Mouse (Mus musculus) hindbrain, embryonic 10.5 days (tissue): ENCODE measurements at regions not wholly inside any gene's neighbourhood (a gene's known extent, or its start where the extent isn't known, plus 50 kb on each side); places are given as distances from the start of the nearest gene placed in this dataset.
A peak's percentile ranks its signal among the peaks of the same experiment; 100 is the strongest.
"Not testable (repeated sequence)": the region's sequence is repeated elsewhere in the genome, so short reads cannot be mapped to it uniquely, and the experiment has no call there.

Experiments used
- DNase-seq: peaks from one replicate; pipeline ENCODE4 v3.0.0-alpha.2; 2017; ENCODE audit warnings: low spot score
- H3K27ac ChIP-seq: fragments of 300-500 bp; sonication (generic); 2 replicates; pipeline ENCODE4 v1.5.1; 2016; ENCODE audit warnings: mild to moderate bottlenecking, moderate library complexity
- H3K27me3 ChIP-seq: fragments of 300-500 bp; sonication (generic); 2 replicates; pipeline ENCODE4 v1.6.1; 2016; ENCODE audit warnings: mild to moderate bottlenecking; ENCODE audit not compliant: poor library complexity, insufficient read depth, severe bottlenecking
- H3K36me3 ChIP-seq: fragments of 300-500 bp; sonication (generic); 2 replicates; pipeline ENCODE4 v1.6.1; 2016; ENCODE audit warnings: mild to moderate bottlenecking, moderate library complexity
- H3K4me1 ChIP-seq: fragments of 300-500 bp; sonication (generic); replicated peaks from 2 replicates; pipeline ENCODE4 v1.6.1; 2016; ENCODE audit warnings: mild to moderate bottlenecking
- H3K4me3 ChIP-seq: fragments of 300-500 bp; sonication (generic); 2 replicates; pipeline ENCODE4 v1.5.1; 2016; ENCODE audit warnings: mild to moderate bottlenecking, moderate library complexity
- H3K9me3 ChIP-seq: fragments of 300-500 bp; sonication (generic); 2 replicates; pipeline ENCODE4 v1.6.1; 2016; ENCODE audit warnings: mild to moderate bottlenecking, moderate library complexity
- WGBS: fragments of 180-500 bp; shearing (Covaris S2); methylation state at CpG from one replicate; pipeline ENCODE4 v1.1.7; 2016; 5-methylcytosine and 5-hydroxymethylcytosine counted together

DNA sequence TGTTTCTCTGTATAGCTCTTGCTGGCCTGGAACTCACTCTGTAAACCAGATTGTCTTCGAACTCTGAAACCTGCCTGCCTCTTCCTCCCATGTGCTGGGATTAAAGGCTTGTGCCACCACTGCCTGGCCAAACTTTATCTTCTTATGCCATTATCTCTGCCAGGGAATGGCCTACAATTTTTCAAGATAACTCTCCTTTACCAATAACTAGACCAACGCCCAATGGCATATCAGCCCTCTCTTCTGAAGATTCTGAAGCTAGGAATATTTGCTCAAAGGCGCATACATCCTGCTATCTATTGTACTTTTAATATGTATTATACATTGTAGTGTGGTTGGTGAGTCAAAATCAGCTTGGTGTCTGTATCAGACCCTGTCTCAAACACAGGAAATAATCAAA is 235.4 kb upstream of the Cts3 start:
- WGBS = 94% methylated on average over 3 of the region's 3 CpGs
- not testable (repeated sequence) for H3K27ac ChIP-seq, DNase-seq, H3K4me3 ChIP-seq, H3K27me3 ChIP-seq, H3K4me1 ChIP-seq
- Histone ChIP-seq H3K9me3 (peaks cover 14% of the 10 kb centered on the region; the same call in 1 of the 2 replicates), H3K36me3 (peaks cover 20% of the 10 kb centered on the region)

DNA sequence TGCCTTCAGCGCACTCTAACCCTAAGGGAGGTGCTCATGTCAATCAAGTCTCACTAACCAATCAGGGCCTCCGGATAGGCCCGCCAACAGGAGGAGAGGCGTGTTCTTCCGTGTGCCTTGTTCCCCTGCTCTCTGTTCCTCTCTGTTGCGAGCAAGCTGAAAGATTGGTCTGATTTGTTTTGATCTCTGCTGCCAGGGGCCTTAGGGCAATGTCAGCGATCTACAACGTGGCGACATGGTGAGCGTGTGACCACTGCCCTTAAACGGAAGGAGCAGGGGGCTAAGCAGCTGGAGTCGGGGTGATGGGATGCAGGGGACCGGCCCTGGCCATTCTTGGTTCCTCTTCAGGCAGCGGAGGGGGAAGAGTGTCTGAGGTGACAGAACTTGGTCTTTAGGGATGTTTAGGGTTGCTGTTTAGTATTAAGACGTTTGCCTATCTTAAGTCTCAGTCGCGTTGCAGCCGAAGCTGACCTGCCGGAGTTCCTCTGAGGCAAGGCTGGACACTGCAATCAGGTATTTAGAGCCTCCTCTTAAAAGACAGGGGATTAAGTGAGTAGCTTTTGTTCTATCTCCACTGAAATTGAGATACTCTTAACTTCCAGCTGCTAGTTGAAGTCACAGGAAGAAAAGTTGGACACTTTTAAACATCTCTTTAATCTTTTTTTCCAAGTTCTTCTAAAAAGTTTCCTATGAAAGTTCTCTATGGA is 234.4 kb upstream of the Cts3 start:
- Histone ChIP-seq H3K4me3 (peak overlapping the region; percentile 67), H3K27ac (peak overlapping the region; percentile 86), H3K36me3 (peaks cover 13% of the 10 kb centered on the region)
- not testable (repeated sequence) for H3K9me3 ChIP-seq, H3K27me3 ChIP-seq, H3K4me1 ChIP-seq
- peak; percentile 66 for DNase-seq
- WGBS = 3% methylated on average over 19 of the region's 19 CpGs

DNA sequence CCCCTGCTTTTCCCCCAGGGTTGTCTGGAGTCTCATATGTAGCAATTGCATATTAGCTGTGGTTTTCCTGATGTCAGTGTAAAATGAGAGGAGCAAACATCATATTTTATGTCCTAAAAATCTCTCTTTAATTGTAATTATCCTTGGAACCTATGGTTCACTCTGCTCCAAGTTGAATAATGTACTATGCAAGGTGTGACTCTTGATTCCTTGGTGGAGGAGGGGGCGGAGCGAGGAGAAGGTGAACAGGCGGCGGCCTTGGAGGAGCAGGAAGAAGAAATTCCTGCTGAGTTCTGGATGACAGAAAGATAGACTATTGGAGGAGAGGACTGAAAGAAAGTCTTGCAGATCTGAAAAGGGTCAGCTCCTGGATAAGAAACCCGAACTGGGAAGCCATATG is 233.8 kb upstream of the Cts3 start:
- WGBS = 29% methylated on average over 5 of the region's 5 CpGs
- not testable (repeated sequence) for H3K36me3 ChIP-seq, H3K9me3 ChIP-seq, H3K27me3 ChIP-seq, DNase-seq, H3K4me1 ChIP-seq
- H3K4me3 ChIP-seq = peak overlapping the region; percentile 67
- H3K27ac ChIP-seq = peak overlapping the region; percentile 40; the same call in 1 of the 2 replicates

DNA sequence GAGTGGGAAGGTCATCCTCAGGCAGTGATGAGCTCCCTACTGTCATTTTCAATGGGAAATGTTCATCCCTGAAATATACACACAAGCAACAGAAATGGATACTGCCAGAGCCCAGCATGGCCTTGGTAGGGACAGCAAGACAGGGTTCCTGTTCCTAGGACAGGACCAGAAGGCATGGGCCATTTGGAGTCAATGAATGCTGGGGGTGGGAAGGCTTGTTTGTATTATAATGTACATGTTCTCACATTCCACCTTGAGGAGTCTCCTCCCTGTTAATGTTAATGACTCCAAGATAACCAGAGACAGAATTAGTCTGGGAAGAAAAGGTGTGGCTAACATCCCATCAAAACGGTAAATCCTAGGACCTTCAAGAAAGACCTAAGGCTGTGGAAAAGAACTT is 193.5 kb upstream of the Cts3 start:
- DNase-seq = not testable (repeated sequence)
- WGBS = 90% methylated on average over 1 of the region's 1 CpGs

More for the DNA sequence above, 193.5 kb upstream of the Cts3 start:
- not testable (repeated sequence) for H3K27ac ChIP-seq, H3K4me3 ChIP-seq, H3K27me3 ChIP-seq, H3K9me3 ChIP-seq, H3K36me3 ChIP-seq, H3K4me1 ChIP-seq
